Mouse (Mus musculus) bone marrow macrophage, adult 2 months (primary cell): ENCODE measurements around the gene Thpo. TPM values are rescaled to one million over a fixed set of nuclear protein-coding genes. Genes with fewer than 3 reads are reported as not detected.

ENCODE experiments used
- H3K27ac ChIP-seq: 2 replicates; pipeline ENCODE4 v1.5.1; 2012; ENCODE audit warnings: low read depth, low read length; ENCODE audit not compliant: insufficient read depth
- H3K4me1 ChIP-seq: 2 replicates; pipeline ENCODE4 v1.6.1; 2012; ENCODE audit warnings: low read length; ENCODE audit not compliant: control insufficient read depth, insufficient read depth
- H3K4me3 ChIP-seq: 2 replicates; pipeline ENCODE4 v1.5.1; 2012; ENCODE audit warnings: mild to moderate bottlenecking, low read length, moderate library complexity; ENCODE audit not compliant: insufficient read depth
- CTCF ChIP-seq: IDR thresholded peaks from 2 replicates; pipeline ENCODE4 v1.5.1; 2012; ENCODE audit warnings: low read depth, mild to moderate bottlenecking, low read length, moderate library complexity
- POLR2A ChIP-seq: IDR thresholded peaks from 2 replicates; pipeline ENCODE4 v1.6.1; 2012; ENCODE audit warnings: mild to moderate bottlenecking, low read depth, low read length, borderline replicate concordance
- polyA plus RNA-seq: library from polyadenylated mRNA; stranded (reverse); fragments of >200 nt; gene quantifications from 2 replicates; pipeline ENCODE4 v1.2.4, GENCODE M21; 2012; ENCODE audit not compliant: missing spikeins, insufficient read depth, insufficient read length

Thpo gene
- polyA plus RNA-seq, result not detected in 2 replicates

- TF ChIP-seq POLR2A (no peak), CTCF (no peak)
- Histone ChIP-seq H3K27ac (no peak within 1 kb of the TSS), H3K4me3 (peak within 1 kb of the TSS; percentile 40), H3K4me1 (no peaks in the 10 kb centered on the region)
These were observed at the start of gene Thpo for GRCm38 (mm10) chr16:20733731-20734730. Thpo (minus strand) TSS chr16:20734511.

GRCm38 (mm10) chr16:20783891-20784290 is 49.6 kb upstream of the Thpo start:
- no peak for TF ChIP-seq CTCF
- TF ChIP-seq POLR2A, result no peak
- H3K4me1 ChIP-seq, result no peaks in the 10 kb centered on the region

GRCm38 (mm10) chr16:20781101-20781630 is 46.9 kb upstream of the Thpo start:
- Histone ChIP-seq H3K4me3 (no peak overlapping the region), H3K4me1 (no peaks in the 10 kb centered on the region), H3K27ac (no peak overlapping the region)
- TF ChIP-seq CTCF, result no peak
- no peak for TF ChIP-seq POLR2A

More at GRCm38 (mm10) chr16:20783891-20784290, 49.6 kb upstream of the Thpo start:
- Histone ChIP-seq H3K4me3 (no peak overlapping the region), H3K27ac (no peak overlapping the region)

GRCm38 (mm10) chr16:20779846-20780245 is 45.5 kb upstream of the Thpo start:
- TF ChIP-seq POLR2A (no peak), CTCF (no peak)

GRCm38 (mm10) chr16:20775021-20775420 is 40.7 kb upstream of the Thpo start:
- Histone ChIP-seq H3K4me3 (no peak overlapping the region), H3K27ac (no peak overlapping the region), H3K4me1 (no peaks in the 10 kb centered on the region)
- no peak for TF ChIP-seq POLR2A
- no peak for TF ChIP-seq CTCF

More at GRCm38 (mm10) chr16:20779846-20780245, 45.5 kb upstream of the Thpo start:
- H3K27ac ChIP-seq, result no peak overlapping the region
- H3K4me3 ChIP-seq, result no peak overlapping the region
- no peaks in the 10 kb centered on the region for H3K4me1 ChIP-seq

GRCm38 (mm10) chr16:20765244-20765643 is 30.9 kb upstream of the Thpo start:
- H3K4me1 ChIP-seq, result no peaks in the 10 kb centered on the region
- H3K27ac ChIP-seq, result no peak overlapping the region
- H3K4me3 ChIP-seq, result no peak overlapping the region
- TF ChIP-seq POLR2A (no peak), CTCF (peak; percentile 76)

- no peak overlapping the region for H3K4me3 ChIP-seq
- H3K4me1 ChIP-seq, result no peaks in the 10 kb centered on the region
- TF ChIP-seq CTCF (peak; percentile 39; the same call in 1 of the 2 replicates), POLR2A (no peak)
- H3K27ac ChIP-seq, result no peak overlapping the region
These were observed 27.4 kb upstream of the Thpo start for GRCm38 (mm10) chr16:20761681-20762080.

GRCm38 (mm10) chr16:20757385-20757784 is 23.1 kb upstream of the Thpo start:
- TF ChIP-seq POLR2A (no peak), CTCF (no peak)
- Histone ChIP-seq H3K27ac (no peak overlapping the region), H3K4me1 (peaks cover 2% of the 10 kb centered on the region; the same call in 1 of the 2 replicates), H3K4me3 (no peak overlapping the region)

GRCm38 (mm10) chr16:20756052-20756451 is 21.7 kb upstream of the Thpo start:
- Histone ChIP-seq H3K4me1 (peaks cover 2% of the 10 kb centered on the region; the same call in 1 of the 2 replicates), H3K4me3 (no peak overlapping the region), H3K27ac (no peak overlapping the region)
- no peak for TF ChIP-seq CTCF
- no peak for TF ChIP-seq POLR2A

- Histone ChIP-seq H3K4me1 (no peaks in the 10 kb centered on the region), H3K27ac (no peak overlapping the region), H3K4me3 (no peak overlapping the region)
- TF ChIP-seq POLR2A, result no peak
- no peak for TF ChIP-seq CTCF
These were observed 16.2 kb upstream of the Thpo start for GRCm38 (mm10) chr16:20750518-20750917.
